Mouse (Mus musculus): Measurements from ENCODE around the gene Scamp4. TPM values are rescaled to one million over a fixed set of nuclear protein-coding genes. Genes with fewer than 3 reads are reported as not detected.
A peak's percentile ranks its signal among the peaks of the same experiment; 100 is the strongest.

The Scamp4 gene
- polyA plus RNA-seq, 1 experiment from 2014 or later, result 76.9 TPM

DNA sequence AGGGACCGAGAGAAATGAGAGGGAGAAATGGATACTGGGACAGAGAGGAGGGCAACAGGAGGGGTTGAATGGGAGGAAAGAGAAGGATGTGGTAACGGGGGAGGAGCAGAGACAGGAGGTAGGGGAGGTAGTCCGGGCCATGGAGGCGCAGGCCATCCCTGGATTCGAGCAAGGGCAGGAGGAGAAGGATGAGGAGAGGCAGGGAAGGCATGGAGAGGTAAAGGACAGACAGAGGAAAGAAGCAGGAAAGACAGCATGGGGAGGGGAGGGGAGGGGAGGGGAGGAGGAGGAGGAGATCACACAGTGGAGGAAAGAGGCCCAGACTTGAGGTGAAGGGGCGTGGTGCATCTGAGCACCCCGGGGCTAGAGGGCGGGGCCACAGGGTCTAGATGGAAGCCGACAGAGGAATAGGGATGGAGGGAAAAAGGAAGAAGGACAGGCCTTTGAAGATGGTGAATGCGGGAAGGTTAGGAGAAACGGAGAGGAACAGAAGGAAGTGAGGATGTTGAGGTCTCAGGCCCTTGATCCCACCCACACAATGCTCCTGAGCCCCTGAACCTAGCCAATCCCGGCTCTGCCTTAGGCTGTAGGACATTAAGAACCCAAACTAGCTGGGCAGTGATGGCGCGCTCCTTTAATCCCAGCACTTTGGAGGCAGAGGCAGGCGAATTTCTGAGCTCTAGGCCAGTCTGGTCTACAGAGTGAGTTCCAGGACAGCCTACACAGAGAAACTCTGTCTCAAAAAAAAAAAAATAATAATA is 54.4 kb downstream of the Scamp4 start, which contains the start of gene Btbd2:
TSS of gene Btbd2 (minus strand) at position 209 of the 761 bp plus-strand sequence.
- peaks cover 20% of the 10 kb centered on the region for H3K4me1 ChIP-seq (ENCODE audit: control insufficient read depth, insufficient read depth, low read length)
- no peaks in the 10 kb centered on the region for H3K27me3 ChIP-seq (ENCODE audit: control insufficient read depth, insufficient read depth, low read length)
- H3K4me2 ChIP-seq, result peak within 1 kb of the TSS; percentile 87
- H3K27ac ChIP-seq (ENCODE audit: low read depth, low read length), result peak within 1 kb of the TSS; percentile 86
- peak within 1 kb of the TSS; percentile 96 for H3K9ac ChIP-seq (ENCODE audit: low read depth, low read length)
- H3K9me3 ChIP-seq (replicated peaks; ENCODE audit: control insufficient read depth, low read length), result no peaks in the 10 kb centered on the region
- no peaks in the 10 kb centered on the region for H3K36me3 ChIP-seq (ENCODE audit: control insufficient read depth, insufficient read depth, low read length)
- H3K4me3 ChIP-seq (ENCODE audit: low read depth, low read length), result peak within 1 kb of the TSS; percentile 94
- 23% methylated on average over 15 of the region's 15 CpGs for WGBS (ENCODE audit: insufficient replicate concordance)
- 0 out of 2 replicates have a peak, but pooled peaks have one; percentile 1 for ATAC-seq (replicated peaks; ENCODE audit: insufficient number of reproducible peaks, low FRiP score, low TSS enrichment)

- Histone ChIP-seq H3K36me3 (ENCODE audit: control insufficient read depth, insufficient read depth, low read length) (no peaks in the 10 kb centered on the region), H3K27ac (ENCODE audit: low read depth, low read length) (no peak overlapping the region)
- WGBS (ENCODE audit: insufficient replicate concordance), result 85% methylated on average over 14 of the region's 14 CpGs
Observed at GRCm38 (mm10) chr10:80658194-80658840, 55.6 kb downstream of the Scamp4 start.

GRCm38 (mm10) chr10:80658841-80659202 is 56.1 kb downstream of the Scamp4 start:
- no peaks in the 10 kb centered on the region for H3K36me3 ChIP-seq (ENCODE audit: control insufficient read depth, insufficient read depth, low read length)
- H3K4me2 ChIP-seq, result no peak overlapping the region; the same call in 1 of the 2 replicates
- no peaks in the 10 kb centered on the region for H3K9me3 ChIP-seq (replicated peaks; ENCODE audit: control insufficient read depth, low read length)
- no peak for ATAC-seq (replicated peaks; ENCODE audit: insufficient number of reproducible peaks, low FRiP score, low TSS enrichment)
- no peak overlapping the region for H3K9ac ChIP-seq (ENCODE audit: low read depth, low read length)
- no peaks in the 10 kb centered on the region for H3K27me3 ChIP-seq (ENCODE audit: control insufficient read depth, insufficient read depth, low read length)
- no peak overlapping the region for H3K27ac ChIP-seq (ENCODE audit: low read depth, low read length)
- WGBS (ENCODE audit: insufficient replicate concordance), result 63% methylated on average over 4 of the region's 4 CpGs
- H3K4me1 ChIP-seq (ENCODE audit: control insufficient read depth, insufficient read depth, low read length), result peaks cover 28% of the 10 kb centered on the region
- no peak overlapping the region; the same call in 1 of the 2 replicates for H3K4me3 ChIP-seq (ENCODE audit: low read depth, low read length)

More at GRCm38 (mm10) chr10:80658194-80658840, 55.6 kb downstream of the Scamp4 start:
- Histone ChIP-seq H3K4me1 (ENCODE audit: control insufficient read depth, insufficient read depth, low read length) (peaks cover 22% of the 10 kb centered on the region), H3K4me2 (no peak overlapping the region), H3K9ac (ENCODE audit: low read depth, low read length) (no peak overlapping the region), H3K4me3 (ENCODE audit: low read depth, low read length) (no peak overlapping the region), H3K9me3 (replicated peaks; ENCODE audit: control insufficient read depth, low read length) (no peaks in the 10 kb centered on the region), H3K27me3 (ENCODE audit: control insufficient read depth, insufficient read depth, low read length) (no peaks in the 10 kb centered on the region)
- ATAC-seq (replicated peaks; ENCODE audit: insufficient number of reproducible peaks, low FRiP score, low TSS enrichment), result no peak

DNA sequence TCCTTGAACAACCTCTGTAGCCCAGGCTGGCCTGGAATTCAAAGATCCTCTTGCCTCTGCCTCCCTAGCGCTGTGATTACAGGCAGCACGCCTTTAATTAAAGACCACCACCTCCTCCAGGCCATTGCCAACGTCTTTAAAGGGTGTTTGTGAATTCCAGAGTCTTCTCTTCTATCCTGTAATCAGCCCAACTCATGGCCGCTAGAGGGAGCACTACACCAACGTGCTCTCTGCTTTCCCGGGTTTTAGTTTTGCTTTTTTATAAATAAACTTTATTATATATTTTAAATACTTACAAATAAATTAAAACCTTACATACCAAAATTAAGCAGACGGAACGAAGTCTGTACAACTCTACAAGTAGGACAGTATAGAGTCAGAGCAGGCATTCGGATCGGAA is 56.5 kb downstream of the Scamp4 start:
- 15% methylated on average over 10 of the region's 10 CpGs for WGBS (ENCODE audit: insufficient replicate concordance)
- H3K9ac ChIP-seq (ENCODE audit: low read depth, low read length), result no peak overlapping the region
- no peaks in the 10 kb centered on the region for H3K27me3 ChIP-seq (ENCODE audit: control insufficient read depth, insufficient read depth, low read length)
- H3K4me2 ChIP-seq, result peak overlapping the region; percentile 41
- H3K4me1 ChIP-seq (ENCODE audit: control insufficient read depth, insufficient read depth, low read length), result peaks cover 31% of the 10 kb centered on the region
- no peaks in the 10 kb centered on the region for H3K36me3 ChIP-seq (ENCODE audit: control insufficient read depth, insufficient read depth, low read length)
- ATAC-seq (replicated peaks; ENCODE audit: insufficient number of reproducible peaks, low FRiP score, low TSS enrichment), result no peak
- H3K9me3 ChIP-seq (replicated peaks; ENCODE audit: control insufficient read depth, low read length), result no peaks in the 10 kb centered on the region
- peak overlapping the region; percentile 6; the same call in 1 of the 2 replicates for H3K4me3 ChIP-seq (ENCODE audit: low read depth, low read length)
- H3K27ac ChIP-seq (ENCODE audit: low read depth, low read length), result no peak overlapping the region

GRCm38 (mm10) chr10:80661149-80661548 is 58.5 kb downstream of the Scamp4 start:
- no peak overlapping the region for H3K27ac ChIP-seq (ENCODE audit: low read depth, low read length)
- peaks cover 2% of the 10 kb centered on the region; the same call in 1 of the 2 replicates for H3K36me3 ChIP-seq (ENCODE audit: control insufficient read depth, insufficient read depth, low read length)
- WGBS (ENCODE audit: insufficient replicate concordance), result 37% methylated on average over 5 of the region's 5 CpGs
- no peak for ATAC-seq (replicated peaks; ENCODE audit: insufficient number of reproducible peaks, low FRiP score, low TSS enrichment)
- no peak overlapping the region for H3K4me3 ChIP-seq (ENCODE audit: low read depth, low read length)
- H3K4me1 ChIP-seq (ENCODE audit: control insufficient read depth, insufficient read depth, low read length), result peaks cover 38% of the 10 kb centered on the region
- H3K9me3 ChIP-seq (replicated peaks; ENCODE audit: control insufficient read depth, low read length), result no peaks in the 10 kb centered on the region
- no peaks in the 10 kb centered on the region for H3K27me3 ChIP-seq (ENCODE audit: control insufficient read depth, insufficient read depth, low read length)
- H3K9ac ChIP-seq (ENCODE audit: low read depth, low read length), result no peak overlapping the region
- no peak overlapping the region for H3K4me2 ChIP-seq

GRCm38 (mm10) chr10:80663485-80664196 is 61.0 kb downstream of the Scamp4 start:
- Histone ChIP-seq H3K4me3 (ENCODE audit: low read depth, low read length) (no peak overlapping the region), H3K9me3 (replicated peaks; ENCODE audit: control insufficient read depth, low read length) (no peaks in the 10 kb centered on the region), H3K9ac (ENCODE audit: low read depth, low read length) (0 out of 2 replicates have a peak overlapping the region, but pooled peaks have one; percentile 16), H3K27ac (ENCODE audit: low read depth, low read length) (peak overlapping the region; percentile 16; the same call in 1 of the 2 replicates), H3K4me1 (ENCODE audit: control insufficient read depth, insufficient read depth, low read length) (peaks cover 37% of the 10 kb centered on the region), H3K4me2 (peak overlapping the region; percentile 15; the same call in 1 of the 2 replicates), H3K27me3 (ENCODE audit: control insufficient read depth, insufficient read depth, low read length) (no peaks in the 10 kb centered on the region), H3K36me3 (ENCODE audit: control insufficient read depth, insufficient read depth, low read length) (peaks cover 25% of the 10 kb centered on the region)
- 11% methylated on average over 5 of the region's 5 CpGs for WGBS (ENCODE audit: insufficient replicate concordance)
- ATAC-seq (replicated peaks; ENCODE audit: insufficient number of reproducible peaks, low FRiP score, low TSS enrichment), result no peak

DNA sequence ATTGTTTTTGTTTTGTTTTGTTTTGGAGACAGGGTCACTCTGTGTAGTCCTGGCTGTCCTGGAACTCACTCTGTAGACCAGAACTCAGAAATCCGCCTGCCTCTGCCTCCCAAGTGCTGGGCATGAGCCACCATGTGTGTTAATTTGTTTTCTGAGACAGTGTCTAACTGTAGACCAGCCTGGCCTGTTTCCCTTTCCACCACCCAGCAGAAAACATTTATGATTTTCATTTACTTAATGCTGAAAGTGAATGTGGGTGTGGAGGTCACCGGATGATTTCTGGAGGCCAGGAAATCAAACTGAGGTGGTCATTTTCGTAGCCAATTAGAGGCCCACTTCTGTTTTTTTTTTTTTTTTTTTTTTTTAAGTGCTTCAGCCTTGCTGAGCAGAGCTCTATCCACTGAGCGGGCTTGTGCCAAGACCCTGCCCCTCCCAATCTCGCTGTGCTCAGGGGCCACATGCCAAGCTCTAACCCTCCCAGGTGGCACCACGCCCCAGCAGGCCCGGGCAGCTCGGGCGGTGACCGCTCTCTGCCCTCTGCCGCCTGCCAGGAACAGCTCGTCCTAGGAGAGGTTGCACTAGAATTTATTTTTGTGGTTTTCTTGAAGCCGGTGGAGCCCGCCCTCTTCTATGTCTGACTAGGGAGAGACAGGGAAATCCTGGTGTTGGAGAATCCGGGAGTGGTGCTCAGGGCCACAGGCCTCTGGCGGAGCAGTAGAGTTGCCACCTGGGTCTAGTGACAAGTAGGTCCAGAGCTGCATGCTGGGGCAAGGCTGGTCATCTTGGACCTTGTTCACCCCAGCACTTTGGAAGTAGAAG is 61.7 kb downstream of the Scamp4 start:
- H3K4me3 ChIP-seq (ENCODE audit: low read depth, low read length), result no peak overlapping the region
- WGBS (ENCODE audit: insufficient replicate concordance), result 27% methylated on average over 16 of the region's 16 CpGs
- no peaks in the 10 kb centered on the region for H3K27me3 ChIP-seq (ENCODE audit: control insufficient read depth, insufficient read depth, low read length)
- H3K9ac ChIP-seq (ENCODE audit: low read depth, low read length), result peak overlapping the region; percentile 23; the same call in 1 of the 2 replicates
- peaks cover 32% of the 10 kb centered on the region for H3K36me3 ChIP-seq (ENCODE audit: control insufficient read depth, insufficient read depth, low read length)
- H3K4me2 ChIP-seq, result peak overlapping the region; percentile 33
- H3K9me3 ChIP-seq (replicated peaks; ENCODE audit: control insufficient read depth, low read length), result no peaks in the 10 kb centered on the region
- peak overlapping the region; percentile 16 for H3K27ac ChIP-seq (ENCODE audit: low read depth, low read length)
- ATAC-seq (replicated peaks; ENCODE audit: insufficient number of reproducible peaks, low FRiP score, low TSS enrichment), result peak; percentile 29; the same call in 1 of the 2 replicates
- H3K4me1 ChIP-seq (ENCODE audit: control insufficient read depth, insufficient read depth, low read length), result peaks cover 33% of the 10 kb centered on the region

All from heart, embryonic 11.5 days (tissue).